Mouse (Mus musculus): ENCODE measurements at regions not wholly inside any gene's neighbourhood (a gene's known extent, or its start where the extent isn't known, plus 50 kb on each side); places are given as distances from the start of the nearest gene placed in this dataset.

DNA sequence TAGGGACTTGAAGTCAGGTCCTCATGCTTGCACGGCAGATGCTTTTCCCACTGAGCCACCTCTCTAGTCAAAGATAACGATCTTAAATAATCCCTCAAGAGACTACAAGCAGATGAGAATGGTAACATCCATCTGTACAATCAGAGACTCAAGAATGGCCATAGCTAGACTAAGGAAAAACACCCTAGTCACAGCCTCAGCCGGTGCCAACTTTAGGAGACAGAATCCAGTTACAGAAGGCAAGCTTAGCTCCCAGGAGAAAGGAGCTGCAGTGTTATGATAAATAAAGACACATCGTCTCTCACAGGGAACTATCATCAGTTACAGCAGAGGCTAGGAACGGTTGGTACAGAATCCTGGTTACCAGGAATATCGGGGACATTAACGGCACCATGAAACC is 88.7 kb upstream of the Arl4c start:
- no peak for TF ChIP-seq POLR2A (IDR thresholded peaks at IDR 0.05; ENCODE audit: extremely low read depth, insufficient read depth, low read length)
- TF ChIP-seq CTCF (IDR thresholded peaks at IDR 0.05; ENCODE audit: extremely low read depth, insufficient read depth, low read length) = no peak

Data from cortical plate, adult 2 months (tissue).